Mouse (Mus musculus): Measurements from ENCODE around the gene Lrrc8a. TPM values are rescaled to one million over a fixed set of nuclear protein-coding genes. Genes with fewer than 3 reads are reported as not detected.

The Lrrc8a gene
- polyA plus RNA-seq, 1 experiment from 2014 or later: 55.9 TPM

GRCm38 (mm10) chr2:30270134-30270533 lies 32.6 kb downstream of the Lrrc8a start:
- 75% methylated on average over 1 of the region's 1 CpGs for WGBS
- H3K27ac ChIP-seq (ENCODE audit: low read depth, low read length): no peak overlapping the region
- H3K4me2 ChIP-seq (replicated peaks; ENCODE audit: low read depth, low read length): no peak overlapping the region
- H3K36me3 ChIP-seq (ENCODE audit: control insufficient read depth, insufficient read depth, low read length): no peaks in the 10 kb centered on the region
- no peaks in the 10 kb centered on the region for H3K9me3 ChIP-seq (ENCODE audit: control insufficient read depth, low read length)
- H3K4me3 ChIP-seq (ENCODE audit: low read depth, low read length): no peak overlapping the region
- H3K9ac ChIP-seq (ENCODE audit: low read depth, low read length): no peak overlapping the region
- peak; percentile 73 for DNase-seq (ENCODE audit: low spot score)
- 0 out of 2 replicates have a peak, but pooled peaks have one; percentile 27 for ATAC-seq (ENCODE audit: low FRiP score)
- 0 out of 2 replicates have a peak, but pooled peaks cover 2% of the 10 kb centered on the region for H3K4me1 ChIP-seq (replicated peaks; ENCODE audit: control insufficient read depth, insufficient read depth, low read length)
- no peaks in the 10 kb centered on the region for H3K27me3 ChIP-seq (ENCODE audit: control insufficient read depth, insufficient read depth, low read length)

- H3K27me3 ChIP-seq (ENCODE audit: control insufficient read depth, insufficient read depth, low read length): no peaks in the 10 kb centered on the region
- H3K36me3 ChIP-seq (ENCODE audit: control insufficient read depth, insufficient read depth, low read length): no peaks in the 10 kb centered on the region
- H3K4me1 ChIP-seq (replicated peaks; ENCODE audit: control insufficient read depth, insufficient read depth, low read length): peaks cover 7% of the 10 kb centered on the region; the same call in 1 of the 2 replicates
- DNase-seq (ENCODE audit: low spot score) (no peak), ATAC-seq (ENCODE audit: low FRiP score) (no peak)
- no peak within 1 kb of the TSS for H3K27ac ChIP-seq (ENCODE audit: low read depth, low read length)
- WGBS: 91% methylated on average over 11 of the region's 11 CpGs
- no peak within 1 kb of the TSS for H3K4me3 ChIP-seq (ENCODE audit: low read depth, low read length)
- H3K9me3 ChIP-seq (ENCODE audit: control insufficient read depth, low read length): no peaks in the 10 kb centered on the region
- no peak within 1 kb of the TSS for H3K4me2 ChIP-seq (replicated peaks; ENCODE audit: low read depth, low read length)
- H3K9ac ChIP-seq (ENCODE audit: low read depth, low read length): no peak within 1 kb of the TSS
These were observed 43.2 kb downstream of the Lrrc8a start, which contains the start of gene Gm28038 for GRCm38 (mm10) chr2:30280743-30281142. Gm28038 (plus strand) TSS chr2:30281043.

GRCm38 (mm10) chr2:30281651-30282050 lies 44.1 kb downstream of the Lrrc8a start:
- DNase-seq (ENCODE audit: low spot score) (no peak), ATAC-seq (ENCODE audit: low FRiP score) (no peak)
- Histone ChIP-seq H3K4me2 (replicated peaks; ENCODE audit: low read depth, low read length) (no peak overlapping the region), H3K27me3 (ENCODE audit: control insufficient read depth, insufficient read depth, low read length) (no peaks in the 10 kb centered on the region), H3K4me1 (replicated peaks; ENCODE audit: control insufficient read depth, insufficient read depth, low read length) (peaks cover 7% of the 10 kb centered on the region; the same call in 1 of the 2 replicates), H3K9ac (ENCODE audit: low read depth, low read length) (no peak overlapping the region), H3K4me3 (ENCODE audit: low read depth, low read length) (no peak overlapping the region), H3K27ac (ENCODE audit: low read depth, low read length) (no peak overlapping the region), H3K36me3 (ENCODE audit: control insufficient read depth, insufficient read depth, low read length) (no peaks in the 10 kb centered on the region), H3K9me3 (ENCODE audit: control insufficient read depth, low read length) (no peaks in the 10 kb centered on the region)
- 85% methylated on average over 3 of the region's 3 CpGs for WGBS

GRCm38 (mm10) chr2:30283193-30283592 lies 45.7 kb downstream of the Lrrc8a start:
- Histone ChIP-seq H3K27ac (ENCODE audit: low read depth, low read length) (no peak overlapping the region), H3K27me3 (ENCODE audit: control insufficient read depth, insufficient read depth, low read length) (no peaks in the 10 kb centered on the region), H3K4me1 (replicated peaks; ENCODE audit: control insufficient read depth, insufficient read depth, low read length) (peaks cover 7% of the 10 kb centered on the region; the same call in 1 of the 2 replicates), H3K36me3 (ENCODE audit: control insufficient read depth, insufficient read depth, low read length) (no peaks in the 10 kb centered on the region), H3K9me3 (ENCODE audit: control insufficient read depth, low read length) (no peaks in the 10 kb centered on the region), H3K4me2 (replicated peaks; ENCODE audit: low read depth, low read length) (no peak overlapping the region), H3K4me3 (ENCODE audit: low read depth, low read length) (no peak overlapping the region), H3K9ac (ENCODE audit: low read depth, low read length) (no peak overlapping the region)
- WGBS: 97% methylated on average over 2 of the region's 2 CpGs
- DNase-seq (ENCODE audit: low spot score) (no peak), ATAC-seq (ENCODE audit: low FRiP score) (no peak)

GRCm38 (mm10) chr2:30285004-30285403 lies 47.5 kb downstream of the Lrrc8a start:
- Histone ChIP-seq H3K4me3 (ENCODE audit: low read depth, low read length) (no peak overlapping the region), H3K4me2 (replicated peaks; ENCODE audit: low read depth, low read length) (peak overlapping the region; percentile 83; the same call in 1 of the 2 replicates), H3K27ac (ENCODE audit: low read depth, low read length) (no peak overlapping the region), H3K36me3 (ENCODE audit: control insufficient read depth, insufficient read depth, low read length) (no peaks in the 10 kb centered on the region), H3K27me3 (ENCODE audit: control insufficient read depth, insufficient read depth, low read length) (no peaks in the 10 kb centered on the region), H3K4me1 (replicated peaks; ENCODE audit: control insufficient read depth, insufficient read depth, low read length) (peaks cover 7% of the 10 kb centered on the region; the same call in 1 of the 2 replicates), H3K9ac (ENCODE audit: low read depth, low read length) (no peak overlapping the region), H3K9me3 (ENCODE audit: control insufficient read depth, low read length) (no peaks in the 10 kb centered on the region)
- ATAC-seq (ENCODE audit: low FRiP score) (no peak), DNase-seq (ENCODE audit: low spot score) (no peak)
- 90% methylated on average over 5 of the region's 5 CpGs for WGBS

GRCm38 (mm10) chr2:30285416-30286181 lies 48.1 kb downstream of the Lrrc8a start:
- H3K36me3 ChIP-seq (ENCODE audit: control insufficient read depth, insufficient read depth, low read length): no peaks in the 10 kb centered on the region
- no peak overlapping the region for H3K27ac ChIP-seq (ENCODE audit: low read depth, low read length)
- no peaks in the 10 kb centered on the region for H3K27me3 ChIP-seq (ENCODE audit: control insufficient read depth, insufficient read depth, low read length)
- H3K4me2 ChIP-seq (replicated peaks; ENCODE audit: low read depth, low read length): peak overlapping the region; percentile 83
- DNase-seq (ENCODE audit: low spot score) (no peak), ATAC-seq (ENCODE audit: low FRiP score) (peak; percentile 73)
- H3K4me3 ChIP-seq (ENCODE audit: low read depth, low read length): peak overlapping the region; percentile 86
- peaks cover 7% of the 10 kb centered on the region; the same call in 1 of the 2 replicates for H3K4me1 ChIP-seq (replicated peaks; ENCODE audit: control insufficient read depth, insufficient read depth, low read length)
- WGBS: 17% methylated on average over 38 of the region's 38 CpGs
- H3K9me3 ChIP-seq (ENCODE audit: control insufficient read depth, low read length): no peaks in the 10 kb centered on the region
- peak overlapping the region; percentile 64 for H3K9ac ChIP-seq (ENCODE audit: low read depth, low read length)

- DNase-seq (ENCODE audit: low spot score) (peak; percentile 99), ATAC-seq (ENCODE audit: low FRiP score) (peak; percentile 91)
- H3K27me3 ChIP-seq (ENCODE audit: control insufficient read depth, insufficient read depth, low read length): no peaks in the 10 kb centered on the region
- H3K4me1 ChIP-seq (replicated peaks; ENCODE audit: control insufficient read depth, insufficient read depth, low read length): peaks cover 7% of the 10 kb centered on the region; the same call in 1 of the 2 replicates
- H3K9me3 ChIP-seq (ENCODE audit: control insufficient read depth, low read length): no peaks in the 10 kb centered on the region
- no peak within 1 kb of the TSS for H3K27ac ChIP-seq (ENCODE audit: low read depth, low read length)
- peak within 1 kb of the TSS; percentile 86 for H3K4me3 ChIP-seq (ENCODE audit: low read depth, low read length)
- no peaks in the 10 kb centered on the region for H3K36me3 ChIP-seq (ENCODE audit: control insufficient read depth, insufficient read depth, low read length)
- H3K4me2 ChIP-seq (replicated peaks; ENCODE audit: low read depth, low read length): peak within 1 kb of the TSS; percentile 83
- under 1% methylated on average over 68 of the region's 68 CpGs for WGBS
- H3K9ac ChIP-seq (ENCODE audit: low read depth, low read length): peak within 1 kb of the TSS; percentile 86
These were observed 48.9 kb downstream of the Lrrc8a start, which contains the start of the genes Dolk and Nup188 for GRCm38 (mm10) chr2:30286192-30287026. Dolk (minus strand) TSS chr2:30286334. Nup188 (plus strand) TSS chr2:30286397.

GRCm38 (mm10) chr2:30287027-30287373 lies 49.5 kb downstream of the Lrrc8a start:
- Histone ChIP-seq H3K27ac (ENCODE audit: low read depth, low read length) (no peak overlapping the region), H3K36me3 (ENCODE audit: control insufficient read depth, insufficient read depth, low read length) (no peaks in the 10 kb centered on the region), H3K4me1 (replicated peaks; ENCODE audit: control insufficient read depth, insufficient read depth, low read length) (peaks cover 7% of the 10 kb centered on the region; the same call in 1 of the 2 replicates), H3K27me3 (ENCODE audit: control insufficient read depth, insufficient read depth, low read length) (no peaks in the 10 kb centered on the region), H3K9ac (ENCODE audit: low read depth, low read length) (peak overlapping the region; percentile 86), H3K4me2 (replicated peaks; ENCODE audit: low read depth, low read length) (peak overlapping the region; percentile 83), H3K9me3 (ENCODE audit: control insufficient read depth, low read length) (no peaks in the 10 kb centered on the region), H3K4me3 (ENCODE audit: low read depth, low read length) (peak overlapping the region; percentile 86)
- WGBS: 3% methylated on average over 10 of the region's 10 CpGs
- DNase-seq (ENCODE audit: low spot score) (peak; percentile 39), ATAC-seq (ENCODE audit: low FRiP score) (no peak)
